Mouse (Mus musculus) neural tube, embryonic 13.5 days (tissue): ENCODE data around the gene Uchl5. TPM values are rescaled to one million over a fixed set of nuclear protein-coding genes. Genes with fewer than 3 reads are reported as not detected.

ENCODE experiments used
- ATAC-seq: fragments of 200-750 bp; cut with Nextera tagmentation; 2 replicates; pipeline ENCODE4 v1.8.0; 2017; ENCODE audit warnings: low read depth, mild to moderate bottlenecking, moderate TSS enrichment, moderate library complexity
- H3K27ac ChIP-seq: fragments of 300-500 bp; sonication (generic); replicated peaks from 2 replicates; pipeline ENCODE4 v1.5.1; 2015; ENCODE audit warnings: moderate library complexity, mild to moderate bottlenecking, inconsistent platforms
- H3K27me3 ChIP-seq: fragments of 300-500 bp; sonication (generic); 2 replicates; pipeline ENCODE4 v1.6.1; 2015; ENCODE audit warnings: mild to moderate bottlenecking, inconsistent platforms
- H3K36me3 ChIP-seq: fragments of 300-500 bp; sonication (generic); 2 replicates; pipeline ENCODE4 v1.6.1; 2015; ENCODE audit warnings: mild to moderate bottlenecking, inconsistent platforms
- H3K4me1 ChIP-seq: fragments of 300-500 bp; sonication (generic); replicated peaks from 2 replicates; pipeline ENCODE4 v1.6.1; 2015; ENCODE audit warnings: inconsistent platforms
- H3K4me2 ChIP-seq: fragments of 300-500 bp; sonication (generic); 2 replicates; pipeline ENCODE4 v1.6.1; 2015; ENCODE audit warnings: inconsistent platforms, mild to moderate bottlenecking, moderate library complexity
- H3K4me3 ChIP-seq: fragments of 300-500 bp; sonication (generic); 2 replicates; pipeline ENCODE4 v1.5.1; 2015; ENCODE audit warnings: mild to moderate bottlenecking, inconsistent platforms
- H3K9ac ChIP-seq: fragments of 300-500 bp; sonication (generic); 2 replicates; pipeline ENCODE4 v1.6.1; 2015; ENCODE audit warnings: moderate library complexity, mild to moderate bottlenecking, inconsistent platforms
- H3K9me3 ChIP-seq: fragments of 300-500 bp; sonication (generic); 2 replicates; pipeline ENCODE4 v1.6.1; 2016; ENCODE audit warnings: inconsistent platforms
- WGBS: fragments of 180-500 bp; shearing (Covaris S2); methylation state at CpG from one replicate; pipeline ENCODE4 v1.1.7; 2015; 5-methylcytosine and 5-hydroxymethylcytosine counted together
- polyA plus RNA-seq: library from polyadenylated mRNA; unstranded; fragments of >200 nt; fragmentation: Nextera tagmentation; extraction: Ambion mirVana; gene quantifications from 2 replicates; pipeline ENCODE4 v1.2.1, GENCODE M21; 2015

The Uchl5 gene
- 68.3 and 86.5 TPM in 2 replicates for polyA plus RNA-seq

DNA sequence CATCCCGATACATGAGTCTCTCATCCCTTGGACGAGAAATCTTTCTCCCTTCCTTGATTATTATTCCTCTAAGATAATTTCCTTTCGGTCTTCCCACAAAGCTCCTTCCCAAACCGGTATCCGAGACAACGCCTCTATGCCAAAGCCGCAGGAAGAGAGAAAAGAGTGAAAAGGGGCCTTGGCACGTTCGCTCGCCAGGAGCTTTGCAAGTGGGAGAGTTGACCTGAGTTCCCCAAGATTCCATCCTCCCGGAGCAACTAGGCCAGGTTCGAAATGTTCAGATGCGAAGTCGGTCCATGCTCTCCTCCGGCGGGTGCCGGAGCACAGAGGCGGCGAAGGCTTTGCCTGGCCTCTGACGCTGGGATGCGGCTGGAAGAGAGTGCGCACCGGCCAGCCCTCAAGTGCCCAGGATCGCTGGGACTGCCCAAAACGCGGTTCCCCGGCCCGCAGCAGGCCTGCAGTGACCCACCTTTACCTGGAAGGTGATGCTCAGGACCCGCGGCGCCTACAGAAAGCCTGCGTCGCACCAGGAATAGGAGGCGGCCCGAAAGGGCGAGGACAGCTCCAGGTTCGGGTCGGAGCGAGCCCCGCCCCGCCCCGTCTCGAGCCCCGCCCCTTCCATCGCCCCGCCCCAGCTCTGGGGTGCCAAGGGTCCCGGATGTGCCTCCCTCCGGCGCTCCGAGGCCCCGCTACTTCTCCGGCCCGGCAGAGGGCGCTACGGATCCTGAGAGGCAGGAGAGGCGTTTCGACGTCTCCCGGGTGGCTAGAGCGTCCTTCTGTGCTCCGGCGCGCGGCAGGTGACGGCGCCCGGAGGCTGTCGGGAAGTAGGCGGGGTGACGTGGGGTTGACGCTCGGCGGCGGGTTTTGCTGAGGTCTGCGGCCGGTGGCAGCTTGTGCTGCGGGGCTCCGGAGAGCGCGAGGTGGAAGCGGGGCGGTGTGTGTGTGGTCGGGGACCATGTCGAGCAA, at the start of gene Uchl5, which contains the start of gene Trove2:
Uchl5 (plus strand) TSS at position 827 of the 966 bp plus-strand sequence.
Trove2 (minus strand) TSS at position 623 of the 966 bp plus-strand sequence.
- H3K4me3 ChIP-seq = peak within 1 kb of the TSS; percentile 75
- ATAC-seq = peak; percentile 97
- under 1% methylated on average over 82 of the region's 84 CpGs for WGBS

DNA sequence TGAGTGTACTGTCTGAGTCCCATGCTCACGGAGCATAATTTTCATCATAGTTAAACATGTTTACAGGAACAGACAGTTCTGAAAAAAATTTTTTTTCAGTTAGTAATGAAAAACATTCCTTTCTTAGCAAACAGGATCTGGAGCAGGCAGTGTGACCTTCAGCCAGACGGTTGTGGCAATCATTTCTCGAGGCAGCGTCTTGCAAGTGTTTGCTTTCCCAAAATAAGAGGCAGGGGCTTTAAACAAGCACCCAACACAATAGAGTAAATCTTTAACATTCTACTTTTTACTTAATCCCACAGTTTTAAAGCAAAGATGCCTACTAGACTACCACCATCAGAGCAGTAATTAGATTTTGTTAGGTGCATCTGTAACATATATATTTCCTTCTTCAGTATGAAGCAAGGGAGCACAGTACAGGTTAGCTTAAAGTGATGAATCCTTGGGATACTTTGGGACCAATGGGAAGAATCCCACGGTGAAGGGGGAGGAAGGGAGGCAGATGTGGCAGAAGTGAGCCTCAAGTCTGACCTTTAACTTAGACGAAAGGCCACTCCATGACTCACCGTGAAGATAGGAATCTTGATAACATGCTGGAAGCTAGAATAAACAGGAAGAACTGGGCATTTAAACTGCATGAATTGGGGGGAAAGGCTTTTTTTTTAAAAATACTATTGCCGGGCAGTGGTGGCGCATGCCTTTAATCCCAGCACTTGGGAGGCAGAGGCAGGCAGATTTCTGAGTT, 49.2 kb upstream of the Uchl5 start:
- H3K4me2 ChIP-seq = no peak overlapping the region

More for the DNA sequence above, at the start of gene Uchl5, which contains the start of gene Trove2:
- peak within 1 kb of the TSS; percentile 86 for H3K27ac ChIP-seq
- H3K36me3 ChIP-seq = peaks cover 3% of the 10 kb centered on the region; the same call in 1 of the 2 replicates
- peak within 1 kb of the TSS; percentile 92 for H3K9ac ChIP-seq
- H3K9me3 ChIP-seq = no peaks in the 10 kb centered on the region
- peak within 1 kb of the TSS; percentile 95 for H3K4me2 ChIP-seq
- peaks cover 46% of the 10 kb centered on the region for H3K4me1 ChIP-seq
- no peaks in the 10 kb centered on the region for H3K27me3 ChIP-seq

DNA sequence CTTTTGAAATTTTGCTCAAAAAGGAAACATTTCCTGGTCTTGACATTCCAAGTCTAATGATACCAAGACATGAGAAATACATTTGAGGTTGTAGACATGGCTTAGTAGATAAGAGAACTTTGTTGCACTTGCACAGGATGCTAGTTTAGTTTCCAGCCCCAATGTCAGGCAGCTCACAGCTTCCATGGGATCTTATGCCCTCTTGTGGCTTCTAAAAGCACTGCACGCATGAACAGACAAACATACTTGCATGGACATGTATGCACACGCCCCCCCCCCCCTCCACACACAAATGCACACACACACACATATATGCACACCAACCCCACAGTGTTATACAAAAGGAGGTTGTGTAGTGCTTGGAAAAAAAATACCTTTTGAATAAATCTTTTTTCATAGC, 46.2 kb upstream of the Uchl5 start:
- ATAC-seq = no peak
- 85% methylated on average over 2 of the region's 2 CpGs for WGBS

More for the DNA sequence above, 49.2 kb upstream of the Uchl5 start:
- Histone ChIP-seq H3K27me3 (no peaks in the 10 kb centered on the region), H3K4me3 (no peak overlapping the region), H3K27ac (no peak overlapping the region), H3K36me3 (no peaks in the 10 kb centered on the region), H3K9ac (no peak overlapping the region), H3K4me1 (no peaks in the 10 kb centered on the region), H3K9me3 (no peaks in the 10 kb centered on the region)
- WGBS = 87% methylated on average over 9 of the region's 9 CpGs
- ATAC-seq = no peak

DNA sequence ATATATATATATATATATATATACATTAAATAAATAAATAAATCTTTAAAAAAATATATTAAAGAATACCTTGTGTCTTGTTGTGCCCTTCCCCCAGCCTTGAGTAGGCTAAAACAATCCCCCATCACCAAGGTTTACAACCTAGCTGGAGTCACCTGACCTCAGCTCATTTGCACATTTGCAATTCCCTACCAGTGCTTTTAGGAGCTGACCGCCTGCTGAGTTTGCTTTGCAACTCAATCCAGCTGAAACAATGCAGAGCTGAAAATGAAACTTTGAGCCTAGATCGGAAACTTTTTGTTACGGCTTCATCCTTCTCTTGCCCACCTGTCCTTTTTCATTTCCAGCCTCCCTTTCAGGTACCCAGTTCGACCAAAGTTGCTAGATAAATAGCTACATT, 45.4 kb upstream of the Uchl5 start:
- H3K4me1 ChIP-seq = no peaks in the 10 kb centered on the region
- H3K27me3 ChIP-seq = no peaks in the 10 kb centered on the region
- no peak overlapping the region for H3K4me2 ChIP-seq
- H3K27ac ChIP-seq = no peak overlapping the region
- no peaks in the 10 kb centered on the region for H3K9me3 ChIP-seq
- ATAC-seq = no peak
- H3K36me3 ChIP-seq = no peaks in the 10 kb centered on the region
- 30% methylated on average over 4 of the region's 4 CpGs for WGBS
- H3K4me3 ChIP-seq = no peak overlapping the region
- H3K9ac ChIP-seq = no peak overlapping the region

More for the DNA sequence above, 46.2 kb upstream of the Uchl5 start:
- Histone ChIP-seq H3K27me3 (no peaks in the 10 kb centered on the region), H3K4me3 (no peak overlapping the region), H3K36me3 (no peaks in the 10 kb centered on the region), H3K4me2 (no peak overlapping the region), H3K27ac (no peak overlapping the region), H3K9me3 (no peaks in the 10 kb centered on the region), H3K9ac (no peak overlapping the region), H3K4me1 (no peaks in the 10 kb centered on the region)

DNA sequence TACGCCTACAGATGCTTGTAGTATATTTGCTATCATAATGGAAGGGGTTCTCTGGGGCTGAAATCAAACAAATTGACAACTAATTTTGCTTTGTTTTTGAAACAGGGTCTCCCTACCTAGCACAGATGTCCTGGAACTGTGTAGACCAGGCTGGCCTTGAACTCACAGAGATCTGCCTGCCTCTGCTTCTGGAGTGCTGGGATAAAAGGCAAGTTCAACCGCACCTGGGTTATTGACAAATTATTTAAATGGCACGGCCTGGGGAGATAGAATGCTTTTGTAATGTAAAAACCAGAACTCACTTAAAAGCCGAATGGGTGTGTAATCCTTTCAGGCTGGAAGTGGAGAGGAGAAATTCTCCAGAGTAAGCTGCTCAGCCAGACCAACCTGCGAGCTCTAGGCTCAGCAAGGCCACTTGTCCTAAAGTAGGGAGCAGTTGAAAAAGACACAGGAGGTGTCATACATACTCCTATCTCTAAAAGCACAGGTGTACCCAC, 43.1 kb upstream of the Uchl5 start:
- no peaks in the 10 kb centered on the region for H3K27me3 ChIP-seq
- H3K9me3 ChIP-seq = no peaks in the 10 kb centered on the region
- H3K4me1 ChIP-seq = no peaks in the 10 kb centered on the region
- ATAC-seq = no peak
- no peaks in the 10 kb centered on the region for H3K36me3 ChIP-seq
- no peak overlapping the region for H3K4me2 ChIP-seq
- H3K27ac ChIP-seq = no peak overlapping the region
- H3K9ac ChIP-seq = no peak overlapping the region
- H3K4me3 ChIP-seq = no peak overlapping the region
- WGBS = 76% methylated on average over 5 of the region's 5 CpGs

DNA sequence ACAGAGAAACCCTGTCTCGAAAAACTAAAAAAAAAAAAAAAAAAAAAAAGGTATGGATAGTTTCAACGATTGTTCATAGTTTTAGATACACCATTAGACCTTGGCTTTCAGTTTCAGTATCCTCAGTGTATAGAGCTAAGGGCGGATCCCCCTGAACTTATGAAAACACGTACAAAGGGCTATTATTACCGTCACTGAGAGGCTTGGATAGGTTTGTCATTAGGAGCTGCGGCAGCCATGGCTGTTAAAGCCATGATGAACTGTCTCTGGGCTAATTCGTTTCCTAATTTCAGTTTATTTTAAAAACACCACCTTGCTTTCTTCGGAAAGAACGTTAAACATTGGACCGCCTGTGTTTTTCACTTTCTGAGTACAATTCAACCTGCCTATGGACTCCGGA, 38.3 kb upstream of the Uchl5 start:
- peak overlapping the region; percentile 84 for H3K27ac ChIP-seq

DNA sequence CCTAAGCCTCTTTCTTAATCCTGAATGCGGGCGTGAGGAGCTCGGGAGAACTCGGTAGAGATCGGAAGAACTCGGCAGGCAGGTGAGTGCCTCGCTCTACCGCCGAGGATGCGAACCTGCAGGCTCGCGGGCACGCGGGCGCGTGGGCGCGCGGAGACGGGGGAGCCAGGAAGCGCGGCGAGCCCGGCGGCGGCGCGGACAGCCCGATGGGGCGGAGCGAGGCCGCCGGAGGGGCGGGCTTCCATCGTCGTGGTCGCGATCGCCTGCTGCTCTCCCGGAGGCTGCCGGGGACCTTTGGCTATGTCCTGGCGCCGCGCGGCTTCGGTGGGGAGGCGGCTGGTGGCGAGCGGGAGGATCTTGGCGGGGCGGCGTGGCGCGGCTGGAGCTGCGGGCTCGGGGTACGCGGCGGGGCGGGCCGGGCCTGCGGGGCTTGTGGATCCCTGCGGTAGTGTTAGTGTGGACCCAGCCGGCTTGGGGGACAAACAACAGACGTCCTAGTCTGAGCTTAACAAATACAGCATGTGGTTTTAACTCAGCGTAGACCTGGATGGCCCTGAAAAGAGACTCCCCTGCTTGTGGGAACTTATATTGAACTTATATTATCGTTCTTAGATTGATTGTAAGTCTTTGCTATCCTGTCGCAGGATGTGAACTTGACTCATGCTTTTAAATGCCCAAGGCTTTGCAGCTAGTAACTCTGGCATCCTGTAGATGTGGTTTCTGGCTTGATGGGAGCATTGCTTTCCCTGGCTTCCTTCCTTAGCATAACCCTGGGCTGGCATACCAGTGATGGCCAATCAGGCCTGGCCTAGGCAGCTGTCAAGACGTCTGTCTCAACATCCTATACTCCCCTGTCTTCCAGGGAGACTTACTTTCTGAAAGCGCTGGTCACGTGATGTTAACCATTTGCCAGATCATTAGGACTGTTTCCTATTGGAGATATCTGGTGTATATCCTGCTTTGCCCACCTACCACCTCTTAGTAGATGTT, 37.4 kb upstream of the Uchl5 start:
- peak overlapping the region; percentile 79 for H3K4me2 ChIP-seq
- H3K27me3 ChIP-seq = no peaks in the 10 kb centered on the region
- H3K36me3 ChIP-seq = peaks cover 23% of the 10 kb centered on the region
- H3K9ac ChIP-seq = peak overlapping the region; percentile 79
- peak overlapping the region; percentile 84 for H3K27ac ChIP-seq
- H3K9me3 ChIP-seq = no peaks in the 10 kb centered on the region
- peak; percentile 93 for ATAC-seq
- WGBS = under 1% methylated on average over 69 of the region's 71 CpGs
- peak overlapping the region; percentile 55 for H3K4me3 ChIP-seq
- peaks cover 19% of the 10 kb centered on the region for H3K4me1 ChIP-seq

More for the DNA sequence above, 38.3 kb upstream of the Uchl5 start:
- Histone ChIP-seq H3K9me3 (no peaks in the 10 kb centered on the region), H3K4me2 (peak overlapping the region; percentile 79), H3K27me3 (no peaks in the 10 kb centered on the region), H3K9ac (peak overlapping the region; percentile 79), H3K4me1 (peaks cover 19% of the 10 kb centered on the region), H3K4me3 (peak overlapping the region; percentile 55), H3K36me3 (peaks cover 14% of the 10 kb centered on the region)
- ATAC-seq = peak; percentile 44; the same call in 1 of the 2 replicates
- 20% methylated on average over 11 of the region's 11 CpGs for WGBS

DNA sequence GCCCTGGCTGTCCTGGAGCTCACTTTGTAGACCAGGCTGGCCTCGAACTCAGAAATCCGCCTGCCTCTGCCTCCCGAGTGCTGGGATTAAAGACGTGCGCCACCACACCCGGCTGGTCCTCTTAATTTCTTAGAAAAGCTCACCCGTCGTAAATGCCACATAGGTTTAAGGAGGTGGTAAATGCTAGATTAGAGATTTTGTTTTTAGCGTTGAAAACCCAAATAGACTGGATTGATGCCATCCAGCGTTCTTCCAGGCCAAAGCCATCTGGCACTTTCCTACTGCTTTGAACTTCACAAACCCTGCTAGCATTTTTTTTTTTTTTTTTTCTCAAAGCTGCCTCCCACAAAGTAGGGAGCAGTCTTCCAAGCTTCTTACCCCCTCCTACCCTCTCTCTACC, 36.5 kb upstream of the Uchl5 start:
- Histone ChIP-seq H3K9ac (no peak overlapping the region), H3K4me1 (peaks cover 19% of the 10 kb centered on the region), H3K27me3 (no peaks in the 10 kb centered on the region), H3K9me3 (no peaks in the 10 kb centered on the region), H3K4me2 (peak overlapping the region; percentile 79), H3K4me3 (0 out of 2 replicates have a peak overlapping the region, but pooled peaks have one; percentile 55), H3K36me3 (peaks cover 31% of the 10 kb centered on the region), H3K27ac (no peak overlapping the region)
- WGBS = 90% methylated on average over 10 of the region's 10 CpGs
- no peak for ATAC-seq

DNA sequence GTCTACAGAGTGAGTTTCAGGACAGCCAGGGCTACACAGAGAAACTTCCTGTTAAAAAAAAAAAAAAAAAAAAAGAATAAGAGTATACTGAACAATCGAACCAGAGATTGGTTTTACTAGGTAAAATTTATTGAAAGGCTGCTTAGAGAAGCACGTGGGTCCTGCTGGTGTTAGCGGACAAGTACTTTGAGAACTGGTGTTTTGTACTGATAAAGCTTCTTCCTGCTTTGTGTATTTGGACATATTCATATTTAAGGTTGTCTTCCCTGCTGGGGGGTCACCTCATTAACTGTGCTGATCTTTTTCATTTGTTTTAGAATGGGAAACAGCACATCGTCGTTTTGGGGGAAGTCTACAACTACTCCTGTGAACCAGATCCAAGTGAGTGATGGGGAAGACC, 35.7 kb upstream of the Uchl5 start:
- H3K9ac ChIP-seq = no peak overlapping the region

DNA sequence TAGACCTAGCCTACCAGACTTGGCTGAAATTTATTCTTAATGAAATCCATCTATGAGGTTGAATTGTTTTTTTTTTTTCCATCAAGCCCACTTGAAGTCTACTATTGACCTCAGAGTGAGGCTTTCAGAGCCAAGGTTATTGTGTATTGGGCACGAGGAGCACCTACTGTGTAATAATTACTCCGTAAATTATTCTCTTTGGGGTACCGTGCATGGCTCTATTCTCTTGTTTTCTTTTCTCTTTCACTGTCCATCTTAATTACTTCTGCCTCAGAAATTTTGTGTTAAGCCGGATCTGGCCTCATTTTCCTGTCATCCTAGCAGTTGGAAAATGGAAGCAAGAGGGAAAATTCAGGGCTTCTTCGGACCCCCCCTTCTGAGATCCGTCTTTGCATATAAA, 34.9 kb upstream of the Uchl5 start:
- H3K27ac ChIP-seq = no peak overlapping the region
- no peaks in the 10 kb centered on the region for H3K9me3 ChIP-seq
- H3K4me2 ChIP-seq = no peak overlapping the region
- H3K9ac ChIP-seq = no peak overlapping the region
- WGBS = 51% methylated on average over 6 of the region's 6 CpGs
- H3K4me1 ChIP-seq = peaks cover 19% of the 10 kb centered on the region
- H3K4me3 ChIP-seq = no peak overlapping the region
- no peak for ATAC-seq
- peaks cover 47% of the 10 kb centered on the region for H3K36me3 ChIP-seq
- H3K27me3 ChIP-seq = no peaks in the 10 kb centered on the region

More for the DNA sequence above, 35.7 kb upstream of the Uchl5 start:
- H3K9me3 ChIP-seq = no peaks in the 10 kb centered on the region
- 91% methylated on average over 5 of the region's 5 CpGs for WGBS
- H3K27me3 ChIP-seq = no peaks in the 10 kb centered on the region
- no peak overlapping the region for H3K4me3 ChIP-seq
- H3K4me2 ChIP-seq = no peak overlapping the region
- no peak for ATAC-seq
- H3K36me3 ChIP-seq = peaks cover 38% of the 10 kb centered on the region
- no peak overlapping the region for H3K27ac ChIP-seq
- H3K4me1 ChIP-seq = peaks cover 19% of the 10 kb centered on the region

DNA sequence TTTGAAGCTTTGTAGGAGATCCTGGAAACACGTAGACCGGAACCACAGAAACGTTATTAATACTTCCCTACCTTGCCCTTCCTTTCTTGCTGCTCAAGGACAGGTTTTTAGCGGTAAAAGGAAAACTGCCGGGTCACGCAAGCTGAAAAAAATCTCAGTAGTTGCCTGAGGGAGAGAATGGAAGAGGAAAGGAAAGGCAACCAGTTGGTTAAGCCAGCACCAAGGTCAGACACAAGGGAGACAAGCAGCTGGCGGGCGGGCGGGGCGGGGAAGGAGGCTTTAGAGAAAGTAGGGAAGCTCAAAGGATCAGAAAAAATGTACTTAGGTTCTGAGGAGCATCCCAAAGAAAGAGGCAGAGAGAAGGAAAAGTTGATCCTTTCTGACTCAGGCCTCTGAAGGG, 31.2 kb upstream of the Uchl5 start:
- Histone ChIP-seq H3K4me2 (no peak overlapping the region), H3K27me3 (no peaks in the 10 kb centered on the region), H3K36me3 (peaks cover 69% of the 10 kb centered on the region), H3K4me1 (peaks cover 8% of the 10 kb centered on the region), H3K9ac (no peak overlapping the region), H3K9me3 (no peaks in the 10 kb centered on the region), H3K27ac (no peak overlapping the region), H3K4me3 (no peak overlapping the region)
- no peak for ATAC-seq
- WGBS = 93% methylated on average over 10 of the region's 10 CpGs
